Mouse (Mus musculus) forebrain, embryonic 16.5 days (tissue): ENCODE results near the gene Map7. TPM values are rescaled to one million over a fixed set of nuclear protein-coding genes. Genes with fewer than 3 reads are reported as not detected.

Experiments used
- ATAC-seq: fragments of 200-750 bp; cut with Nextera tagmentation; 2 replicates; pipeline ENCODE4 v1.8.0; 2017; ENCODE audit warnings: mild to moderate bottlenecking, moderate library complexity
- H3K27ac ChIP-seq: fragments of 300-500 bp; sonication (generic); 2 replicates; pipeline ENCODE4 v1.5.1; 2014; ENCODE audit warnings: low read length, control low read depth
- H3K27me3 ChIP-seq: fragments of 300-500 bp; sonication (generic); replicated peaks from 2 replicates; pipeline ENCODE4 v1.6.1; 2014; ENCODE audit warnings: low read length; ENCODE audit not compliant: control insufficient read depth, insufficient read depth
- H3K36me3 ChIP-seq: fragments of 300-500 bp; sonication (generic); 2 replicates; pipeline ENCODE4 v1.6.1; 2014; ENCODE audit not compliant: control insufficient read depth, insufficient read depth
- H3K4me1 ChIP-seq: fragments of 300-500 bp; sonication (generic); replicated peaks from 2 replicates; pipeline ENCODE4 v1.6.1; 2014; ENCODE audit warnings: low read length; ENCODE audit not compliant: control insufficient read depth, insufficient read depth
- H3K4me2 ChIP-seq: fragments of 300-500 bp; sonication (generic); 2 replicates; pipeline ENCODE4 v1.6.1; 2014; ENCODE audit warnings: mild to moderate bottlenecking, low read length, control low read depth
- H3K4me3 ChIP-seq: fragments of 300-500 bp; sonication (generic); replicated peaks from 2 replicates; pipeline ENCODE4 v1.5.1; 2014; ENCODE audit warnings: mild to moderate bottlenecking, low read length, control low read depth
- H3K9ac ChIP-seq: fragments of 300-500 bp; sonication (generic); replicated peaks from 2 replicates; pipeline ENCODE4 v1.6.1; 2014; ENCODE audit warnings: low read depth, low read length, control low read depth
- H3K9me3 ChIP-seq: fragments of 300-500 bp; sonication (generic); 2 replicates; pipeline ENCODE4 v1.6.1; 2016; ENCODE audit warnings: low read length; ENCODE audit not compliant: control insufficient read depth
- WGBS: fragments of 180-500 bp; shearing (Covaris S2); extraction: QIAGEN DNeasy Blood & Tissue Kit; methylation state at CpG from one replicate; pipeline ENCODE4 v1.1.7; 2014; 5-methylcytosine and 5-hydroxymethylcytosine counted together
- polyA plus RNA-seq: library from polyadenylated mRNA; unstranded; fragments of >200 nt; fragmentation: Nextera tagmentation; extraction: Ambion mirVana; gene quantifications from 2 replicates; pipeline ENCODE4 v1.2.1, GENCODE M21; 2015

Gene Map7
- polyA plus RNA-seq, 1 experiment from 2014 or later: 8.2 TPM

- Histone ChIP-seq H3K36me3 (no peaks in the 10 kb centered on the region), H3K4me1 (no peaks in the 10 kb centered on the region), H3K27ac (no peak overlapping the region), H3K4me2 (no peak overlapping the region), H3K9me3 (no peaks in the 10 kb centered on the region), H3K9ac (no peak overlapping the region), H3K27me3 (no peaks in the 10 kb centered on the region), H3K4me3 (no peak overlapping the region)
- no peak for ATAC-seq
- 88% methylated on average over 14 of the region's 14 CpGs for WGBS
Observed at GRCm38 (mm10) chr10:20257054-20257643, 108.9 kb downstream of the Map7 start.

- Histone ChIP-seq H3K27ac (no peak overlapping the region), H3K27me3 (no peaks in the 10 kb centered on the region), H3K9ac (no peak overlapping the region), H3K4me3 (no peak overlapping the region), H3K9me3 (no peaks in the 10 kb centered on the region), H3K4me1 (no peaks in the 10 kb centered on the region), H3K36me3 (no peaks in the 10 kb centered on the region), H3K4me2 (no peak overlapping the region)
- ATAC-seq: no peak
- whole genome bisulfite sequencing: 79% methylated on average over 15 of the region's 15 CpGs
Observed at GRCm38 (mm10) chr10:20257721-20258720, 109.8 kb downstream of the Map7 start.

GRCm38 (mm10) chr10:20259476-20259875, 111.2 kb downstream of the Map7 start:
- no peaks in the 10 kb centered on the region for H3K9me3 ChIP-seq
- H3K27ac ChIP-seq: no peak overlapping the region
- no peaks in the 10 kb centered on the region for H3K36me3 ChIP-seq
- no peak overlapping the region for H3K4me3 ChIP-seq
- H3K9ac ChIP-seq: no peak overlapping the region
- H3K27me3 ChIP-seq: no peaks in the 10 kb centered on the region
- no peaks in the 10 kb centered on the region for H3K4me1 ChIP-seq
- WGBS: 86% methylated on average over 2 of the region's 2 CpGs
- no peak for ATAC-seq
- no peak overlapping the region for H3K4me2 ChIP-seq

GRCm38 (mm10) chr10:20262896-20263295, 114.6 kb downstream of the Map7 start:
- Histone ChIP-seq H3K4me1 (no peaks in the 10 kb centered on the region), H3K4me3 (no peak overlapping the region), H3K27me3 (no peaks in the 10 kb centered on the region), H3K4me2 (no peak overlapping the region), H3K9ac (no peak overlapping the region), H3K9me3 (no peaks in the 10 kb centered on the region), H3K27ac (no peak overlapping the region), H3K36me3 (no peaks in the 10 kb centered on the region)
- no peak for ATAC-seq
- 88% methylated on average over 6 of the region's 6 CpGs for WGBS

- no peaks in the 10 kb centered on the region for H3K4me1 ChIP-seq
- H3K27ac ChIP-seq: no peak overlapping the region
- H3K36me3 ChIP-seq: no peaks in the 10 kb centered on the region
- H3K9me3 ChIP-seq: no peaks in the 10 kb centered on the region
- H3K27me3 ChIP-seq: no peaks in the 10 kb centered on the region
- H3K9ac ChIP-seq: no peak overlapping the region
- H3K4me2 ChIP-seq: no peak overlapping the region
- no peak overlapping the region for H3K4me3 ChIP-seq
- no peak for ATAC-seq
- WGBS: 81% methylated on average over 7 of the region's 7 CpGs
Observed at GRCm38 (mm10) chr10:20264479-20264878, 116.2 kb downstream of the Map7 start.

- Histone ChIP-seq H3K4me2 (no peak overlapping the region), H3K4me1 (no peaks in the 10 kb centered on the region), H3K36me3 (no peaks in the 10 kb centered on the region), H3K9ac (no peak overlapping the region), H3K27me3 (no peaks in the 10 kb centered on the region), H3K27ac (no peak overlapping the region), H3K4me3 (no peak overlapping the region), H3K9me3 (no peaks in the 10 kb centered on the region)
- no peak for ATAC-seq
- 78% methylated on average over 10 of the region's 10 CpGs for WGBS
Observed at GRCm38 (mm10) chr10:20267032-20267431, 118.8 kb downstream of the Map7 start.

GRCm38 (mm10) chr10:20268945-20269344, 120.7 kb downstream of the Map7 start:
- Histone ChIP-seq H3K27me3 (no peaks in the 10 kb centered on the region), H3K27ac (no peak overlapping the region), H3K9me3 (no peaks in the 10 kb centered on the region), H3K4me3 (no peak overlapping the region), H3K36me3 (no peaks in the 10 kb centered on the region), H3K9ac (no peak overlapping the region), H3K4me1 (no peaks in the 10 kb centered on the region), H3K4me2 (no peak overlapping the region)
- ATAC-seq: 0 out of 2 replicates have a peak, but pooled peaks have one; percentile 36
- 33% methylated on average over 7 of the region's 7 CpGs for WGBS

GRCm38 (mm10) chr10:20272380-20272779, 124.1 kb downstream of the Map7 start:
- Histone ChIP-seq H3K4me3 (no peak overlapping the region), H3K27me3 (no peaks in the 10 kb centered on the region), H3K4me2 (no peak overlapping the region), H3K9me3 (no peaks in the 10 kb centered on the region), H3K27ac (no peak overlapping the region), H3K4me1 (no peaks in the 10 kb centered on the region), H3K9ac (no peak overlapping the region), H3K36me3 (no peaks in the 10 kb centered on the region)
- ATAC-seq: no peak
- 91% methylated on average over 5 of the region's 5 CpGs for WGBS

GRCm38 (mm10) chr10:20273278-20273677, 125.0 kb downstream of the Map7 start:
- WGBS: 69% methylated on average over 15 of the region's 15 CpGs
- Histone ChIP-seq H3K9me3 (no peaks in the 10 kb centered on the region), H3K27ac (no peak overlapping the region), H3K36me3 (no peaks in the 10 kb centered on the region), H3K4me2 (no peak overlapping the region), H3K4me3 (no peak overlapping the region), H3K27me3 (no peaks in the 10 kb centered on the region), H3K4me1 (no peaks in the 10 kb centered on the region), H3K9ac (no peak overlapping the region)
- ATAC-seq: no peak; the same call in 1 of the 2 replicates
